Mouse (Mus musculus) ES-E14 (cell line): ENCODE data around the gene Psat1. TPM values are rescaled to one million over a fixed set of nuclear protein-coding genes. Genes with fewer than 3 reads are reported as not detected.
A peak's percentile ranks its signal among the peaks of the same experiment; 100 is the strongest.

ENCODE experiments used
- DNase-seq: peaks from one replicate; pipeline ENCODE4 v3.0.0-alpha.2; 2013; ENCODE audit warnings: low read depth, low spot score
- H3K27ac ChIP-seq: 2 replicates; pipeline ENCODE4 v1.5.1; 2012; ENCODE audit warnings: low read depth, mild to moderate bottlenecking, low read length, moderate library complexity, mixed read lengths; ENCODE audit not compliant: poor library complexity, insufficient read depth, severe bottlenecking
- H3K36me3 ChIP-seq: 2 replicates; pipeline ENCODE4 v1.6.1; 2012; ENCODE audit warnings: mild to moderate bottlenecking, low read length, moderate library complexity, mixed read lengths; ENCODE audit not compliant: control insufficient read depth, poor library complexity, insufficient read depth, severe bottlenecking
- H3K4me1 ChIP-seq, 2 experiments: fragments of 150-350 bp in 1 of 2; sonication (generic) in 1 of 2; 2 replicates each; pipeline ENCODE4 v1.6.1; 2012; ENCODE audit warnings: low read length in 2 of 2, mild to moderate bottlenecking in 1 of 2, mixed read lengths in 1 of 2; ENCODE audit not compliant: control insufficient read depth in 2 of 2, insufficient read depth in 2 of 2, poor library complexity in 1 of 2
- H3K4me3 ChIP-seq, 2 experiments: fragments of 150-350 bp in 1 of 2; sonication (generic) in 1 of 2; 2 replicates each; pipeline ENCODE4 v1.5.1; 2012; ENCODE audit warnings: low read length in 2 of 2, low read depth in 1 of 2, mild to moderate bottlenecking in 1 of 2, mixed read lengths in 1 of 2; ENCODE audit not compliant: insufficient read depth in 1 of 2, poor library complexity in 1 of 2, severe bottlenecking in 1 of 2
- H3K9ac ChIP-seq: 2 replicates; pipeline ENCODE4 v1.6.1; 2012; ENCODE audit warnings: low read depth, mild to moderate bottlenecking, low read length, mixed read lengths; ENCODE audit not compliant: poor library complexity, insufficient read depth, severe bottlenecking
- H3K9me3 ChIP-seq: fragments of 150-350 bp; sonication (generic); 2 replicates; pipeline ENCODE4 v1.6.1; 2012; ENCODE audit warnings: low read depth, mild to moderate bottlenecking, low read length; ENCODE audit not compliant: control insufficient read depth, insufficient read depth
- CHD2 ChIP-seq: IDR thresholded peaks from 2 replicates; pipeline ENCODE4 v1.6.1; 2014; ENCODE audit warnings: mild to moderate bottlenecking, low read depth, low read length, inconsistent platforms
- HCFC1 ChIP-seq: IDR thresholded peaks from 2 replicates; pipeline ENCODE4 v1.6.1; 2012; ENCODE audit warnings: low read length, inconsistent platforms, borderline replicate concordance; ENCODE audit not compliant: insufficient read depth
- MAFK ChIP-seq: IDR thresholded peaks from 2 replicates; pipeline ENCODE4 v1.6.1; 2014; ENCODE audit warnings: mild to moderate bottlenecking, low read depth, low read length, inconsistent platforms; ENCODE audit not compliant: insufficient read depth
- ZC3H11A ChIP-seq: IDR thresholded peaks from 2 replicates; pipeline ENCODE4 v1.6.1; 2012; ENCODE audit warnings: low read depth, mild to moderate bottlenecking, inconsistent platforms, low read length, borderline replicate concordance
- ZNF384 ChIP-seq: IDR thresholded peaks from 2 replicates; pipeline ENCODE4 v1.6.1; 2012; ENCODE audit warnings: low read depth, low read length, inconsistent platforms
- in situ Hi-C, 2 experiments: fragments of 600-800 bp; cut with MboI; formaldehyde crosslinking; loops; one replicate each; pipeline ENCODE4 v1.15.1; 2025; ENCODE audit warnings: low sequenced_read_pairs in 2 of 2, inconsistent platforms in 1 of 2; ENCODE audit not compliant: unreplicated experiment in 2 of 2
- total RNA-seq: library from RNA; depleted of rRNA; stranded (reverse); fragments of 300-350 nt; gene quantifications from 2 replicates; pipeline ENCODE4 v1.2.3, GENCODE M21; 2012

The Psat1 gene
- total RNA-seq, 1 experiment = 183 TPM

GRCm38 (mm10) chr19:15983739-15984344, 36.7 kb upstream of the Psat1 start:
- Histone ChIP-seq H3K9ac (peak overlapping the region; percentile 85; the same call in 1 of the 2 replicates), H3K4me1 (peaks cover 0 to 4% of the 10 kb centered on the region in 2 experiments; a peak in 1 of 4 replicates), H3K4me3 (peak overlapping the region; percentile 74), H3K27ac (no peak overlapping the region), H3K36me3 (peaks cover 9% of the 10 kb centered on the region; the same call in 1 of the 2 replicates), H3K9me3 (no peaks in the 10 kb centered on the region)
- no peak for DNase-seq
- no peak for TF ChIP-seq ZNF384
- no peak for TF ChIP-seq MAFK
- no peak for TF ChIP-seq HCFC1
- in situ Hi-C loops = no loop called here

- H3K4me3 ChIP-seq = peak overlapping the region; percentile 23 to 40
Observed at GRCm38 (mm10) chr19:15982926-15983738, 36.0 kb upstream of the Psat1 start.

DNA sequence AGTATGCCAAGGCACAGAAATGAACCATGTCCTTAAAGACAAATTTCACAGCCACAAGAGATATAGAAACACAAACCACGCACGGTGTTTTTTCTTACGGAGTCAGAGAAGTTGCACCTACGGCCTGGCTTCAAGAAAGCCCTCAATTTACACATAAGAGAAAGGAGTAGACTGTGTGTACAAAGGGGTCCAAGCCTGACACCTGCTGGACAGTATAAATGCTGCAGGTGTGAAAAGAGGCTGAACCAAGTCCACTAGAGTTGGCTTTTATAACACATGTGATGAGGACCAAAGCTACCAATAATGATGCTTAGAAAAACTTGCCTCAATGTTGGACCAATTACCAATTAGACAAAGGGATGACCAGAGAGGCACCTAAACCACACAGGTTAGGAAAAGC, 34.7 kb upstream of the Psat1 start:
- no peaks in the 10 kb centered on the region for H3K9me3 ChIP-seq
- no peak overlapping the region for H3K9ac ChIP-seq
- peaks cover 19% of the 10 kb centered on the region; the same call in 1 of the 2 replicates for H3K36me3 ChIP-seq
- no peak overlapping the region for H3K27ac ChIP-seq
- H3K4me3 ChIP-seq = no peak overlapping the region
- TF ChIP-seq HCFC1 (no peak), ZC3H11A (0 out of 2 replicates have a peak, but pooled peaks have one; percentile 35), CHD2 (no peak)
- H3K4me1 ChIP-seq = peaks cover 0 to 4% of the 10 kb centered on the region in 2 experiments; a peak in 1 of 4 replicates
- in situ Hi-C loops = no loop called here
- peak; percentile 67 for DNase-seq

More at GRCm38 (mm10) chr19:15982926-15983738, 36.0 kb upstream of the Psat1 start:
- in situ Hi-C loops = no loop called here
- Histone ChIP-seq H3K9me3 (no peaks in the 10 kb centered on the region), H3K4me1 (peaks cover 0 to 4% of the 10 kb centered on the region in 2 experiments; a peak in 1 of 4 replicates), H3K9ac (no peak overlapping the region), H3K27ac (no peak overlapping the region), H3K36me3 (peaks cover 11% of the 10 kb centered on the region; the same call in 1 of the 2 replicates)
- TF ChIP-seq ZNF384 (no peak), HCFC1 (no peak), MAFK (no peak), CHD2 (no peak), ZC3H11A (no peak)
- DNase-seq = peak; percentile 26

- Histone ChIP-seq H3K9me3 (no peaks in the 10 kb centered on the region), H3K9ac (no peak overlapping the region), H3K4me3 (no peak overlapping the region), H3K36me3 (peaks cover 43% of the 10 kb centered on the region), H3K27ac (no peak overlapping the region), H3K4me1 (no peaks in the 10 kb centered on the region)
- in situ Hi-C loops = no loop called here
- TF ChIP-seq ZC3H11A (no peak), ZNF384 (no peak)
- no peak for DNase-seq
Observed at GRCm38 (mm10) chr19:15973365-15973764, 26.2 kb upstream of the Psat1 start.
